Mouse (Mus musculus) layer of hippocampus, postnatal 25 days (tissue): ENCODE measurements around the gene Car10. TPM values are rescaled to one million over a fixed set of nuclear protein-coding genes. Genes with fewer than 3 reads are reported as not detected.

Experiments
- DNase-seq, 2 experiments: peaks; one replicate each; pipeline ENCODE4 v3.0.0; 2022; ENCODE audit warnings: mixed read lengths in 2 of 2, low spot score in 1 of 2; ENCODE audit errors: extremely low spot score in 1 of 2
- total RNA-seq, 2 experiments: library from RNA; stranded (reverse); gene quantifications; 2 replicates each; pipeline ENCODE4 v1.2.3; 2021

The Car10 gene
- total RNA-seq, 2 experiments from 2014 or later: 28.7 to 32.3 TPM

DNA sequence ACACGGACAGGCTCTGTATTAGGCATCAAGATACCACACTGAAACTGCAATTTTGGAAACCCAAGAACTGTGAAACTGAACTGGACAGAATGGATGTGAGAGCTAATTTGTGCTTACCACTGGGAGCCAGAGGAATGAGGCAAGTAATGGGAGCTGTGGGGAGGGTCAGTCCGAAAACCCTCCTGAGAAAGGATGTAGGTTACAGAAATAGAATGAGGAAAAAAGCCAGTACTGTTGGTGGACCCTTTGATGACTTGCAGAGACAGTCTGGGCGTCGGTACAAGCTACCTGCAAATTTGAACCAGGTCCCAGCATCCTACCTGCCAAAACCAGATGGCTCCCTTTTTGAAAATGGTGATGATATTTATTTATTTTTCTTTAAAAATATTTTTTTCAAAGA lies 545.2 kb downstream of the Car10 start:
- DNase-seq: no peak

GRCm38 (mm10) chr11:93643436-93643835 lies 545.6 kb downstream of the Car10 start:
- DNase-seq: peak; percentile 8 to 14

- DNase-seq: no peak
Observed at GRCm38 (mm10) chr11:93646216-93646615, 548.4 kb downstream of the Car10 start.
